Comparison of ENCODE assay signal across 8 mouse cellular contexts in the genomic region with DNA sequence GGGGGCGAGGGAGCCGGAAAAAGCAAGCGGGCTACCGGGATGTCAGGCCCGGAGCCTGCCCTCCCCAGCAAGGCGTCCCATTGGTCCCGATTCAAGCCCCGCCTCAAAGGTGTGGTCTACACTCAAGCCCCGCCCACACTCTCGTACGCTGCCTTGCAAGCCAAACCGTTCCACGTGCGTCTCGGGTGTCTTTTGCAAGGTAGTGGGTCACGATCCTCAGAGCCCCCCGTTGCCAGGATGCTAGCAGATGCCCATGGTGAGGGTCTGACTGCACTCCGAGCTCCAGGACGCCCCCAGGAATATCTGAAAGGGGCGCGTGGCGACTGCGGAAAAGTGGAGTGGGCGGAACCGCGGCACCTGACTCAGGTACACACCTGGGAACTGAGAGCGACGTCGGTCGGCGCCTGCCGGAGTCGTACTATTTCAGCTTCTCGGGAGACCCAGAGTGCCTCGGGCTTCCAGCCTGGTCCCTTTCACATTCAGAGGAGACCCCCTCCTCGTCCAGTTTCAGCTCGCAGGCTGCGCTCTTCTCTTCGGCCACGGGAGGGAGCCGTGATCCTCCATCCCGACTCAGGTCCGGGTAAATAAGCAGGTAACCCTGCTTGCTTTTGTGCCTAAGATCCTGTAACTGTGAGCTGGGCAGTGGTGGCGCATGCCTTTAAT. TPM values are rescaled to one million over a fixed set of nuclear protein-coding genes. Genes with fewer than 3 reads are reported as not detected.
A peak's percentile ranks its signal among the peaks of the same experiment; 100 is the strongest.
DNase-seq lines count a peak whose midpoint lies in the region; ATAC-seq and TF ChIP-seq lines count a peak whose summit lies in the region.

A gene (minus strand): TSS at position 86 of the 663 bp plus-strand sequence.

- peaks cover 33% of the 10 kb centered on the region for H3K4me1 ChIP-seq in G1E (ENCODE audit: insufficient read depth, low read depth, low read length)
- peaks cover 12% of the 10 kb centered on the region for H3K4me1 ChIP-seq in forebrain, embryonic 16.5 days (replicated peaks; ENCODE audit: control insufficient read depth, insufficient read depth, low read length)
- H3K4me1 ChIP-seq in lung, embryonic 15.5 days, result peaks cover 14% of the 10 kb centered on the region; the same call in 1 of the 2 replicates

- peak within 1 kb of the TSS; percentile 37; the same call in 1 of the 2 replicates for H3K27ac ChIP-seq in forebrain, embryonic 16.5 days (ENCODE audit: low read length)
- H3K27ac ChIP-seq in lung, embryonic 15.5 days, result peak within 1 kb of the TSS; percentile 17

- peaks cover 64% of the 10 kb centered on the region for H3K27me3 ChIP-seq in G1E (ENCODE audit: insufficient read depth, low read length)
- no peaks in the 10 kb centered on the region for H3K27me3 ChIP-seq in forebrain, embryonic 16.5 days (replicated peaks; ENCODE audit: control insufficient read depth, insufficient read depth, low read length)
- no peaks in the 10 kb centered on the region for H3K27me3 ChIP-seq in lung, embryonic 15.5 days

- intact Hi-C loops in heart, postnatal 36 days (cut with DNase I), result loop anchor here (1.0 to 2.0 kb wide), 4 partner anchors 21 to 45 kb away; a partner anchor contains a TSS

- WGBS in forebrain, embryonic 16.5 days, result under 1% methylated on average over 44 of the region's 44 CpGs
- WGBS in lung, embryonic 15.5 days, result under 1% methylated on average over 44 of the region's 44 CpGs

- H3K9me3 ChIP-seq in G1E (replicated peaks), result no peaks in the 10 kb centered on the region
- H3K9me3 ChIP-seq in forebrain, embryonic 16.5 days (ENCODE audit: control insufficient read depth, low read length), result no peaks in the 10 kb centered on the region
- H3K9me3 ChIP-seq in lung, embryonic 15.5 days, result no peaks in the 10 kb centered on the region

- H3K4me2 ChIP-seq in forebrain, embryonic 16.5 days (ENCODE audit: low read length), result peak within 1 kb of the TSS; percentile 92
- peak within 1 kb of the TSS; percentile 91 for H3K4me2 ChIP-seq in lung, embryonic 15.5 days

- H3K4me3 ChIP-seq in G1E (ENCODE audit: low read depth, low read length), result peak within 1 kb of the TSS; percentile 73
- peak within 1 kb of the TSS; percentile 77 for H3K4me3 ChIP-seq in forebrain, embryonic 16.5 days (replicated peaks; ENCODE audit: low read length)
- peak within 1 kb of the TSS; percentile 59 for H3K4me3 ChIP-seq in lung, embryonic 15.5 days

- H3K36me3 ChIP-seq in G1E (replicated peaks), result no peaks in the 10 kb centered on the region
- H3K36me3 ChIP-seq in forebrain, embryonic 16.5 days (ENCODE audit: control insufficient read depth, insufficient read depth), result no peaks in the 10 kb centered on the region
- H3K36me3 ChIP-seq in lung, embryonic 15.5 days, result no peaks in the 10 kb centered on the region

- peak; percentile 85 for DNase-seq in G1E (ENCODE audit: low spot score)
- peak; percentile 95 to 96 for DNase-seq in cerebellum, adult 18-20 months
- DNase-seq in heart, postnatal 36 days, result peak; percentile 91 to 95
- DNase-seq in layer of hippocampus, adult 8-10 months (ENCODE audit: low spot score in 2 of 2), result peak; percentile 90 to 91
- peak; percentile 87 for DNase-seq in ovary, adult 18-20 months (ENCODE audit: low spot score)
- DNase-seq in thymus, postnatal 0 days (ENCODE audit: low spot score), result peak; percentile 95

- ATAC-seq in G1E (ENCODE audit: extremely low read depth, insufficient number of reproducible peaks, low FRiP score, poor library complexity, severe bottlenecking), result peak; percentile 83
- ATAC-seq in forebrain, embryonic 16.5 days, result peak; percentile 87
- ATAC-seq in lung, embryonic 15.5 days (ENCODE audit: borderline replicate concordance, extremely low read depth, low FRiP score, low TSS enrichment), result peak; percentile 89

- peak; percentile 54; the same call in 1 of the 2 replicates for TF ChIP-seq CTCF in G1E (IDR thresholded peaks at IDR 0.05; ENCODE audit: low read depth, low read length)

- peak within 1 kb of the TSS; percentile 87 for H3K9ac ChIP-seq in forebrain, embryonic 16.5 days (replicated peaks; ENCODE audit: low read depth, low read length)
- peak within 1 kb of the TSS; percentile 56 for H3K9ac ChIP-seq in lung, embryonic 15.5 days

RNA-seq across cellular contexts. Expression of the gene that starts here (rescaled TPM):
- 5.9 and 8.1 TPM in 2 replicates for total RNA-seq in G1E (2014; fragmentation: Nextera tagmentation)
- 2.3 and 3.1 TPM in 2 replicates for total RNA-seq in G1E (2017)
- 4.1 and 5.3 TPM in 2 replicates for polyA plus RNA-seq in G1E (2012)
- 17.7 and 26.0 TPM in 2 replicates for polyA plus RNA-seq in forebrain, embryonic 16.5 days (2015; fragmentation: Nextera tagmentation; extraction: Ambion mirVana)
- 1 to 10 TPM; 2.0 to 3.6 TPM for total RNA-seq in heart, postnatal 36 days (2021)
- total RNA-seq in layer of hippocampus, adult 8-10 months (2022), result 10 to 100 TPM; 25.6 to 37.8 (median 32.0) TPM
- polyA plus RNA-seq in lung, embryonic 15.5 days (2015; fragmentation: Nextera tagmentation; extraction: Ambion mirVana), result 12.0 and 13.0 TPM in 2 replicates
- polyA plus RNA-seq in thymus, postnatal 0 days (2015; fragmentation: Nextera tagmentation; extraction: Ambion mirVana), result 7.0 and 9.5 TPM in 2 replicates

Comparison
In these comparisons a context has a peak if more than half of its experiments do, and no peak if none do; other contexts are left out.
1. Peak in every context shown above with its lines: DNase-seq, ATAC-seq, H3K4me3 ChIP-seq and H3K27ac ChIP-seq.